Comparison of ENCODE assay signal across 31 mouse cellular contexts in the genomic region with DNA sequence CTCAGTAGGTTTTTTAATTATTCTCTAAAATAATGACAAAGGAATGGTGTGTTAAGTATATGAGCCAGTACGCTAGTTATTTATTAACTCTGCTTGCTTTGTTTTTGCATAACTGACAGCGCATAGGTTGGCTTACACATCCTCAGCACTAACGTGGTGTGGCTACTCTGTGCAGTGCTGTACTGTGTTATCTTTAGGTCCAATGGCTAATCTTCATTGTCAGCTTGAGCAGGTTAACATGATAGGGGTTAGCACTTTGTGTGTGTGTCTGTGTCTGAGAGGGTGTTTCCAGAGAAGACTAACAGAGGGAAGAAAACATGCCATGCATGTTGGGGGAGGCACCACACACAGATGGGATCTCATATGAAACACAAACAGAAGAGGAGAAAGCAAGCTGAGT. TPM values are rescaled to one million over a fixed set of nuclear protein-coding genes. Genes with fewer than 3 reads are reported as not detected.
DNase-seq lines count a peak whose midpoint lies in the region; ATAC-seq and TF ChIP-seq lines count a peak whose summit lies in the region.
"Had no signal": no experiment of that assay in that cellular context is flagged by ENCODE, and none has a peak within 500 bp of the region (broad histone marks: within the 10 kb centered on the region; RNA-seq: fewer than 3 reads in every experiment).

No protein-coding gene starts in this region.

- H3K9ac ChIP-seq in heart, embryonic 14.5 days (ENCODE audit: low read length): no peak overlapping the region
- H3K9ac ChIP-seq in liver, embryonic 12.5 days: no peak overlapping the region
- no peak overlapping the region for H3K9ac ChIP-seq in liver, postnatal 0 days (replicated peaks)
- H3K9ac ChIP-seq in liver, embryonic 13.5 days: no peak overlapping the region
- H3K9ac ChIP-seq: embryonic facial prominence, embryonic 13.5 days; forebrain, embryonic 15.5 days; heart, embryonic 12.5 days; lung, embryonic 14.5 days; midbrain, embryonic 13.5 days had no signal

- intact Hi-C loops in heart, postnatal 36 days (cut with DNase I): no loop called here

- no peak overlapping the region for H3K4me2 ChIP-seq in heart, embryonic 14.5 days (ENCODE audit: low read length)
- no peak overlapping the region for H3K4me2 ChIP-seq in liver, embryonic 12.5 days
- H3K4me2 ChIP-seq in liver, postnatal 0 days (ENCODE audit: low read depth, low read length): no peak overlapping the region
- H3K4me2 ChIP-seq in liver, embryonic 13.5 days: no peak overlapping the region
- H3K4me2 ChIP-seq: embryonic facial prominence, embryonic 13.5 days; forebrain, embryonic 15.5 days; heart, embryonic 12.5 days; lung, embryonic 14.5 days; midbrain, embryonic 13.5 days had no signal

- H3K27ac ChIP-seq in heart, embryonic 14.5 days (replicated peaks in 1 of 2; ENCODE audit: control insufficient read depth in 1 of 2, insufficient read depth in 1 of 2, low read depth in 2 of 2, low read length in 2 of 2): no peak overlapping the region
- H3K27ac ChIP-seq in liver, embryonic 12.5 days: no peak overlapping the region
- H3K27ac ChIP-seq in liver, postnatal 0 days (ENCODE audit: low read depth): no peak overlapping the region
- H3K27ac ChIP-seq in liver, embryonic 13.5 days: no peak overlapping the region
- H3K27ac ChIP-seq: embryonic facial prominence, embryonic 13.5 days; forebrain, embryonic 10.5 days; forebrain, embryonic 15.5 days; left cerebral cortex, adult 2 months; midbrain, embryonic 13.5 days had no signal

- no peak for DNase-seq in heart, postnatal 36 days
- no peak for DNase-seq in liver, postnatal 0 days
- DNase-seq in liver, embryonic 13.5 days: no peak
- DNase-seq in testis, postnatal 14 days (ENCODE audit: low spot score): no peak
- DNase-seq in layer of hippocampus, adult 8-10 months (ENCODE audit: low spot score in 2 of 2): no peak
- DNase-seq: adrenal gland, postnatal 25 days; cerebellum, adult 11-12 months; cerebellum, adult 9-11 months; gastrocnemius, postnatal 25 days; heart, adult 18-20 months; heart, postnatal 10 days; kidney, adult 2 months; kidney, postnatal 14 days; lung, embryonic 14.5 days; lung, postnatal 14 days; retina, postnatal 1 day; right cerebral cortex, postnatal 14 days; spleen, adult 18-20 months; thymus, adult 18-20 months; thymus, postnatal 25 days had no signal

- no peaks in the 10 kb centered on the region for H3K9me3 ChIP-seq in heart, embryonic 14.5 days (ENCODE audit: control insufficient read depth, low read length)
- H3K9me3 ChIP-seq in liver, embryonic 12.5 days (replicated peaks): no peaks in the 10 kb centered on the region
- no peaks in the 10 kb centered on the region for H3K9me3 ChIP-seq in liver, postnatal 0 days (ENCODE audit: low read length)
- no peaks in the 10 kb centered on the region for H3K9me3 ChIP-seq in liver, embryonic 13.5 days (replicated peaks)
- H3K9me3 ChIP-seq: embryonic facial prominence, embryonic 13.5 days; forebrain, embryonic 10.5 days; forebrain, embryonic 15.5 days; G1E; heart, embryonic 12.5 days; midbrain, embryonic 13.5 days had no signal

- TF ChIP-seq CTCF in liver, postnatal 0 days (IDR thresholded peaks at IDR 0.05; ENCODE audit: low read depth): no peak

- H3K36me3 ChIP-seq in heart, embryonic 14.5 days (ENCODE audit: control insufficient read depth, insufficient read depth, low read length): no peaks in the 10 kb centered on the region
- H3K36me3 ChIP-seq in liver, embryonic 12.5 days: no peaks in the 10 kb centered on the region
- no peaks in the 10 kb centered on the region for H3K36me3 ChIP-seq in liver, postnatal 0 days (replicated peaks; ENCODE audit: insufficient read depth, low read length)
- no peaks in the 10 kb centered on the region for H3K36me3 ChIP-seq in liver, embryonic 13.5 days
- H3K36me3 ChIP-seq: embryonic facial prominence, embryonic 13.5 days; forebrain, embryonic 10.5 days; forebrain, embryonic 15.5 days; G1E; heart, embryonic 12.5 days; midbrain, embryonic 13.5 days had no signal

- WGBS in heart, embryonic 14.5 days: 62% methylated on average over 3 of the region's 3 CpGs
- 46% methylated on average over 3 of the region's 3 CpGs for WGBS in liver, embryonic 12.5 days (ENCODE audit: insufficient replicate concordance)
- WGBS in liver, postnatal 0 days (ENCODE audit: insufficient replicate concordance): 57% methylated on average over 3 of the region's 3 CpGs
- WGBS in liver, embryonic 13.5 days (ENCODE audit: insufficient replicate concordance): 34% methylated on average over 3 of the region's 3 CpGs

- ATAC-seq in heart, embryonic 14.5 days (ENCODE audit: insufficient number of reproducible peaks, insufficient read depth, low FRiP score, low read depth): peak; percentile 26; the same call in 1 of the 2 replicates
- ATAC-seq in liver, embryonic 12.5 days: peak; percentile 86
- ATAC-seq in liver, postnatal 0 days: no peak
- ATAC-seq in liver, embryonic 13.5 days (ENCODE audit: low read depth): peak; percentile 92
- peak; percentile 89 for ATAC-seq in megakaryocyte progenitor cell, adult 5-6 weeks (replicated peaks; ENCODE audit: poor library complexity)
- ATAC-seq: forebrain, embryonic 15.5 days; hindbrain, embryonic 16.5 days; midbrain, embryonic 13.5 days had no signal

- H3K27me3 ChIP-seq in heart, embryonic 14.5 days (ENCODE audit: control insufficient read depth, insufficient read depth, low read length): no peaks in the 10 kb centered on the region
- H3K27me3 ChIP-seq in liver, embryonic 12.5 days (replicated peaks): no peaks in the 10 kb centered on the region; the same call in 1 of the 2 replicates
- no peaks in the 10 kb centered on the region for H3K27me3 ChIP-seq in liver, postnatal 0 days (ENCODE audit: insufficient read depth, low read length)
- H3K27me3 ChIP-seq in liver, embryonic 13.5 days: no peaks in the 10 kb centered on the region
- H3K27me3 ChIP-seq: embryonic facial prominence, embryonic 13.5 days; forebrain, embryonic 15.5 days; midbrain, embryonic 13.5 days had no signal

- H3K4me3 ChIP-seq in heart, embryonic 14.5 days (ENCODE audit: control insufficient read depth in 1 of 2, insufficient read depth in 1 of 2, low read depth in 1 of 2, low read length in 2 of 2): no peak overlapping the region
- H3K4me3 ChIP-seq in liver, embryonic 12.5 days: no peak overlapping the region
- H3K4me3 ChIP-seq in liver, postnatal 0 days (ENCODE audit: low read depth, low read length): no peak overlapping the region
- no peak overlapping the region for H3K4me3 ChIP-seq in liver, embryonic 13.5 days (replicated peaks)
- H3K4me3 ChIP-seq: embryonic facial prominence, embryonic 13.5 days; forebrain, embryonic 10.5 days; forebrain, embryonic 15.5 days; heart, embryonic 12.5 days; left cerebral cortex, adult 2 months; midbrain, embryonic 13.5 days had no signal

- no peak for TF ChIP-seq EP300 in liver, postnatal 0 days (IDR thresholded peaks at IDR 0.05; ENCODE audit: low read depth)

- H3K4me1 ChIP-seq in heart, embryonic 14.5 days (ENCODE audit: control insufficient read depth in 2 of 2, insufficient read depth in 2 of 2, low read length in 2 of 2): no peaks in the 10 kb centered on the region
- 0 out of 2 replicates have a peak, but pooled peaks cover 3% of the 10 kb centered on the region for H3K4me1 ChIP-seq in liver, embryonic 12.5 days
- no peaks in the 10 kb centered on the region for H3K4me1 ChIP-seq in liver, postnatal 0 days (ENCODE audit: insufficient read depth)
- 0 out of 2 replicates have a peak, but pooled peaks cover 3% of the 10 kb centered on the region for H3K4me1 ChIP-seq in liver, embryonic 13.5 days (replicated peaks)
- H3K4me1 ChIP-seq: embryonic facial prominence, embryonic 13.5 days; forebrain, embryonic 10.5 days; forebrain, embryonic 15.5 days; heart, embryonic 12.5 days; midbrain, embryonic 13.5 days had no signal

RNA-seq across cellular contexts. Expression of a gene that starts 19.0 kb away (rescaled TPM):
- polyA plus RNA-seq in heart, embryonic 14.5 days (2014; fragmentation: Nextera tagmentation; extraction: Ambion mirVana): 15.3 and 15.5 TPM in 2 replicates
- 10 to 100 TPM; 12.0 to 12.1 TPM for total RNA-seq in heart, postnatal 36 days (2021)
- 12.7 and 13.4 TPM in 2 replicates for polyA plus RNA-seq in liver, embryonic 12.5 days (2016; fragmentation: Nextera tagmentation; extraction: Ambion mirVana)
- polyA plus RNA-seq in liver, postnatal 0 days (2015; fragmentation: Nextera tagmentation; extraction: Ambion mirVana): 5.0 and 5.3 TPM in 2 replicates
- 9.4 and 11.7 TPM in 2 replicates for polyA plus RNA-seq in liver, embryonic 13.5 days (2015; fragmentation: Nextera tagmentation; extraction: Ambion mirVana)
- total RNA-seq in megakaryocyte progenitor cell, adult 5-6 weeks (2015): 19.9 and 20.4 TPM in 2 replicates
- 24.3 and 31.6 TPM in 2 replicates for total RNA-seq in megakaryocyte progenitor cell, adult 5-6 weeks (2017)
- total RNA-seq in layer of hippocampus, adult 8-10 months (2022): 10 to 100 TPM; 14.2 to 16.3 (median 15.8) TPM

RNA-seq across cellular contexts. Expression of a gene that starts 41.8 kb away (rescaled TPM):
- 2.2 and 3.0 TPM in 2 replicates for polyA plus RNA-seq in heart, embryonic 14.5 days (2014; fragmentation: Nextera tagmentation; extraction: Ambion mirVana)
- under 1 TPM; 0.54 to 0.58 TPM for total RNA-seq in heart, postnatal 36 days (2021)
- polyA plus RNA-seq in liver, embryonic 12.5 days (2016; fragmentation: Nextera tagmentation; extraction: Ambion mirVana): 0.55 and 0.92 TPM in 2 replicates
- polyA plus RNA-seq in liver, postnatal 0 days (2015; fragmentation: Nextera tagmentation; extraction: Ambion mirVana): 0.97 and 1.0 TPM in 2 replicates
- polyA plus RNA-seq in liver, embryonic 13.5 days (2015; fragmentation: Nextera tagmentation; extraction: Ambion mirVana): 0.35 and 0.39 TPM in 2 replicates
- total RNA-seq in megakaryocyte progenitor cell, adult 5-6 weeks (2015): not detected in 2 replicates
- total RNA-seq in megakaryocyte progenitor cell, adult 5-6 weeks (2017): not detected in 2 replicates
- 10 to 100 TPM; 13.4 to 15.1 (median 14.3) TPM for total RNA-seq in layer of hippocampus, adult 8-10 months (2022)
- polyA plus RNA-seq: G1E had no signal
